Mouse (Mus musculus) kidney, postnatal 0 days (tissue): ENCODE measurements around the gene Robo2. TPM values are rescaled to one million over a fixed set of nuclear protein-coding genes. Genes with fewer than 3 reads are reported as not detected.

Experiments
- ATAC-seq: fragments of 200-750 bp; cut with Nextera tagmentation; replicated peaks from 2 replicates; pipeline ENCODE4 v1.8.0; 2017; ENCODE audit warnings: low read depth, moderate number of reproducible peaks, moderate TSS enrichment, moderate library complexity; ENCODE audit not compliant: low FRiP score
- DNase-seq: peaks from one replicate; pipeline ENCODE4 v3.0.0-alpha.2; 2016; ENCODE audit warnings: low spot score
- H3K27ac ChIP-seq: fragments of 300-500 bp; sonication (generic); 2 replicates; pipeline ENCODE4 v1.5.1; 2014; ENCODE audit warnings: mild to moderate bottlenecking
- H3K27me3 ChIP-seq: fragments of 300-500 bp; sonication (generic); 2 replicates; pipeline ENCODE4 v1.6.1; 2014; ENCODE audit warnings: low read length, mixed read lengths; ENCODE audit not compliant: insufficient read depth
- H3K36me3 ChIP-seq: fragments of 300-500 bp; sonication (generic); 2 replicates; pipeline ENCODE4 v1.6.1; 2014; ENCODE audit warnings: low read length, mixed read lengths; ENCODE audit not compliant: insufficient read depth
- H3K4me1 ChIP-seq: fragments of 300-500 bp; sonication (generic); replicated peaks from 2 replicates; pipeline ENCODE4 v1.6.1; 2014; ENCODE audit warnings: antibody characterized with exemption, low read length, mixed read lengths; ENCODE audit not compliant: insufficient read depth
- H3K4me2 ChIP-seq: fragments of 300-500 bp; sonication (generic); 2 replicates; pipeline ENCODE4 v1.6.1; 2014; ENCODE audit warnings: mild to moderate bottlenecking, low read length, moderate library complexity, mixed read lengths
- H3K4me3 ChIP-seq: fragments of 300-500 bp; sonication (generic); replicated peaks from 2 replicates; pipeline ENCODE4 v1.5.1; 2014; ENCODE audit warnings: low read depth, low read length
- H3K9ac ChIP-seq: fragments of 300-500 bp; sonication (generic); 2 replicates; pipeline ENCODE4 v1.6.1; 2014; ENCODE audit warnings: low read depth, low read length
- H3K9me3 ChIP-seq: fragments of 300-500 bp; sonication (generic); replicated peaks from 2 replicates; pipeline ENCODE4 v1.6.1; 2016; ENCODE audit warnings: low read length, inconsistent platforms, mixed read lengths
- CTCF ChIP-seq: IDR thresholded peaks from 2 replicates; pipeline ENCODE4 v1.5.1; 2016; ENCODE audit warnings: antibody characterized with exemption, low read depth, mild to moderate bottlenecking, moderate library complexity
- WGBS: fragments of 180-500 bp; shearing (Covaris S2); extraction: QIAGEN DNeasy Blood & Tissue Kit; methylation state at CpG from one replicate; pipeline ENCODE4 v1.1.7; 2014; 5-methylcytosine and 5-hydroxymethylcytosine counted together
- polyA plus RNA-seq: library from polyadenylated mRNA; unstranded; fragments of >200 nt; fragmentation: Nextera tagmentation; extraction: Ambion mirVana; gene quantifications from 2 replicates; pipeline ENCODE4 v1.2.1, GENCODE M21; 2015

Robo2 gene
- polyA plus RNA-seq, 1 experiment from 2014 or later = 30.7 TPM

- H3K4me3 ChIP-seq = no peak overlapping the region
- H3K9me3 ChIP-seq = no peaks in the 10 kb centered on the region
- 64% methylated on average over 4 of the region's 4 CpGs for WGBS
- DNase-seq (no peak), ATAC-seq (no peak)
- no peak overlapping the region for H3K27ac ChIP-seq
- H3K4me1 ChIP-seq = no peaks in the 10 kb centered on the region
- no peaks in the 10 kb centered on the region for H3K27me3 ChIP-seq
- no peak overlapping the region for H3K4me2 ChIP-seq
- no peak overlapping the region for H3K9ac ChIP-seq
- H3K36me3 ChIP-seq = no peaks in the 10 kb centered on the region
- no peak for TF ChIP-seq CTCF
These were observed 138.6 kb downstream of the Robo2 start for GRCm38 (mm10) chr16:74272993-74273392.

DNA sequence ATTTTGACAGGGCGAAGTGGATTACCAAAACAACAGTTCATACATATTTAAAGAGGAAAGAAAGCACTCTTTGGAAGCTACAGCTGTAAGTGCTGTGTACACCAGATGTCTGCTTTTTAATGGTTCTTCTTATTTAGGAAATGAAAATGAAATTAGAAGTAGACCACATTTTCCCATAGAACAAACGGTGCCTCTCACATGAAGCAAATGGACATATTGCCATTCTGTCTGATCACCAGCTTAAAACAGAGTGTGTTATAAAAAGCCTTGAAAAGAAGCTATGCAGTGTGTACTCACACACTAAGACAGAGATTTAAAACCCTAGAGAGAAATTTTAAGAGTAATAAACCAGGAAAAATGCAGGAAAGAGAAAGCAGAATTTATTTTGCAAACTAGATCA, 153.4 kb downstream of the Robo2 start:
- H3K36me3 ChIP-seq = no peaks in the 10 kb centered on the region
- H3K9ac ChIP-seq = no peak overlapping the region
- WGBS = 85% methylated on average over 2 of the region's 2 CpGs
- ATAC-seq (no peak), DNase-seq (no peak)
- H3K27me3 ChIP-seq = no peaks in the 10 kb centered on the region
- H3K4me2 ChIP-seq = no peak overlapping the region
- H3K4me3 ChIP-seq = no peak overlapping the region
- no peaks in the 10 kb centered on the region for H3K4me1 ChIP-seq
- H3K9me3 ChIP-seq = no peaks in the 10 kb centered on the region
- no peak for TF ChIP-seq CTCF
- no peak overlapping the region for H3K27ac ChIP-seq

DNA sequence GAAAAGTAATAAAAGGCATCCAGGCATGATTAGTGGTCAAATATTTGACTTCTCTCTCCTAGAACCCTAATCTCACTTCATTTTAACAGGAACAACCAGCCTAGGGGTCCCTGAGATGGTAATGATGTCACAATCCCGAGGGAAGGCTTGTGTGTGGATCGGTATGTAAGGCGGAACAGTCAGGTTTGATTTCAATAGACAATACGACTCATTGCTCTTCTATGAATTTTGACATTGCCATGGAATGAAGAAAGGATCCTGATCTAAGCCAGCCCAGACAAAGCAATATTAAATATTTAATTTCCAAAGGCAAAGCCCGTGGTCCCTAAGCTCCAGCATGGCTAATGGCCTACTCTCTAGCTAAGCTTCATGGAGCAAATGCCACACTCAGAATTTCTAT, 167.2 kb downstream of the Robo2 start:
- Histone ChIP-seq H3K36me3 (no peaks in the 10 kb centered on the region), H3K27me3 (no peaks in the 10 kb centered on the region), H3K4me2 (no peak overlapping the region), H3K4me3 (no peak overlapping the region), H3K27ac (no peak overlapping the region), H3K9ac (no peak overlapping the region), H3K4me1 (no peaks in the 10 kb centered on the region), H3K9me3 (no peaks in the 10 kb centered on the region)
- no peak for TF ChIP-seq CTCF
- no peak for ATAC-seq
- 91% methylated on average over 5 of the region's 5 CpGs for WGBS
- DNase-seq = no peak

DNA sequence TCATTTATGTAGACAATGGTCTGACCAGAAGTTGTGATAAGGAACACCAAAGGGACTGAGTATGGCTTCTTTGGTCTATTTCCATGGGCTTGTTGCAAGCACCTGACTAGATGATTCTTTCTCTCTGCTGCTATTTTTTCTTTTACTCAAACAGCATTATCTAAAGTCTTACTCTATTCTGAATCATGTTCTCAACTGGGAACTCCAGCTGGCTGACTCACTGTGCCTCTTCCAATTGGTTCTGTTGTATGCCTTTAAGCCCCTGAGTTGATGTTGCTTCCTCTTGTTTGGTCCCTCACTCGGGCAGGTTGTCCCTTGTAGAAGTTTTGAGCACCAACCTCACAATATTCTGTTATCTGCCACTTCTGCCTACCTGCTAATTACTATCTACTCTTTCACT, 170.1 kb downstream of the Robo2 start:
- DNase-seq = no peak
- Histone ChIP-seq H3K4me2 (no peak overlapping the region), H3K9me3 (no peaks in the 10 kb centered on the region), H3K4me1 (no peaks in the 10 kb centered on the region), H3K36me3 (no peaks in the 10 kb centered on the region), H3K9ac (no peak overlapping the region), H3K4me3 (no peak overlapping the region), H3K27ac (no peak overlapping the region), H3K27me3 (no peaks in the 10 kb centered on the region)
- 89% methylated on average over 1 of the region's 1 CpGs for WGBS
- no peak for ATAC-seq
- no peak for TF ChIP-seq CTCF

DNA sequence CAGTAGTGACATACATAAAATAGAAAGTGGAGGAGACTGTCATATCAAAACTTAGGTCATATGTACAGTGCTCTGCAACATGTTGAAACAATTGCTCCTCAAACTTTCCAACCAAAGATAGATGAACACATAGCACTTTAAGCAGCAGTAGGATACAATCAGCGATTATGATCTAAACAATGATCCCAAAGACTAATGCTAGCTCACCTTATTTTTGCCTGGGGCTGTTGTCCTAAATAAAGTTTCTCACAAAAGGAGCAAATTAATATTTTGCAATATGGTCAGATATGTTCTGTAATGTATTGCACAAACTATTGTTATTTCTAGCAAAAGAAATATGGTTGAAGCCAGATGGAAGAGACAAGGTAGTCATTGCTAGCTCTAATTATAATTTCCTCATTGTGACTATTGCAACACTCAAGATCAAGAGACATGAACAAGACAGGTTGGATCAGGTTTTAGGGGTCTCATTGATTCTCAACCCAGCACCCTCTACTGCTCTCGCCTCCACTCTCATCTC, 174.2 kb downstream of the Robo2 start:
- no peak overlapping the region for H3K4me2 ChIP-seq
- no peak overlapping the region for H3K9ac ChIP-seq
- no peaks in the 10 kb centered on the region for H3K36me3 ChIP-seq
- no peak overlapping the region for H3K4me3 ChIP-seq
- no peak overlapping the region for H3K27ac ChIP-seq
- 93% methylated on average over 2 of the region's 2 CpGs for WGBS
- H3K9me3 ChIP-seq = no peaks in the 10 kb centered on the region
- no peaks in the 10 kb centered on the region for H3K4me1 ChIP-seq
- DNase-seq (no peak), ATAC-seq (no peak)
- no peaks in the 10 kb centered on the region for H3K27me3 ChIP-seq
- TF ChIP-seq CTCF = no peak

DNA sequence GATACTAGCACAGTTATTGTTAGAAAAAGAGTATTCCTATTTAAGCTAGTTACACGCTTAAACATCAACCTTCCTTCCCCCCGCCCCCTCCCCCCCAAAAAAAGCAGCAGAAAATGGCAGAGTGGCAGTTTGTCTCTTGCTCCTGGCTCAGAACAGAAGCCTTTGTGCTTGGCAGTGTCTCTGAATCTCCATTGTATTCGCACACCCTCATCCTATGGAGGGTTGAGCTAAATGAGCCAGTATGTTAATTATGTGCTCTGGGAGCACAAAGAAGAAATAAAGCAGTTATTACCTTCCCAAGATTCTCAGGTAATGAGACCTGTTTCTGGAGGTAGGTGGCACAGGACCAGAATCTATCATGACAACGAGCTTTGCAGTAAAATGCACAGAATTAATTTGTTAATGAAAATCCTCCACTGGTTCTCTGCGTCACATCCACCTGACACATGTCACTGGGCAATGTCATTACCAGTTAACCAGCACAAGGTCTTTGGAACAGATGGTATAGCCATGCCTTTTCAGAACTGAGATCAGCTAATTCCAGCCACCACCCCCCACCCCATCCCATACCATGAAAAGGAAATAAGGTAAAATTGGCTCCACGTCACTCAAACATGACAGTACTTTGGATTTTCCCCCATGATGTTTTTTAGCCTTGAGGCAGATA, 177.1 kb downstream of the Robo2 start:
- no peak for ATAC-seq
- DNase-seq = no peak
- WGBS = 86% methylated on average over 6 of the region's 6 CpGs

GRCm38 (mm10) chr16:74233596-74233995, 178.0 kb downstream of the Robo2 start:
- no peak overlapping the region for H3K4me3 ChIP-seq
- H3K4me2 ChIP-seq = no peak overlapping the region
- TF ChIP-seq CTCF = no peak
- H3K36me3 ChIP-seq = no peaks in the 10 kb centered on the region
- no peaks in the 10 kb centered on the region for H3K27me3 ChIP-seq
- no peaks in the 10 kb centered on the region for H3K4me1 ChIP-seq
- H3K9ac ChIP-seq = no peak overlapping the region
- ATAC-seq (no peak), DNase-seq (no peak)
- no peak overlapping the region for H3K27ac ChIP-seq
- H3K9me3 ChIP-seq = no peaks in the 10 kb centered on the region
- 63% methylated on average over 5 of the region's 5 CpGs for WGBS

More for the DNA sequence above, 177.1 kb downstream of the Robo2 start:
- no peak for TF ChIP-seq CTCF
- H3K4me1 ChIP-seq = no peaks in the 10 kb centered on the region
- no peak overlapping the region for H3K9ac ChIP-seq
- no peaks in the 10 kb centered on the region for H3K9me3 ChIP-seq
- no peak overlapping the region for H3K4me3 ChIP-seq
- H3K27ac ChIP-seq = no peak overlapping the region
- H3K36me3 ChIP-seq = no peaks in the 10 kb centered on the region
- no peaks in the 10 kb centered on the region for H3K27me3 ChIP-seq
- no peak overlapping the region for H3K4me2 ChIP-seq
